Mouse (Mus musculus): Measurements from ENCODE around the gene Ddah1.

Ddah1 gene

DNA sequence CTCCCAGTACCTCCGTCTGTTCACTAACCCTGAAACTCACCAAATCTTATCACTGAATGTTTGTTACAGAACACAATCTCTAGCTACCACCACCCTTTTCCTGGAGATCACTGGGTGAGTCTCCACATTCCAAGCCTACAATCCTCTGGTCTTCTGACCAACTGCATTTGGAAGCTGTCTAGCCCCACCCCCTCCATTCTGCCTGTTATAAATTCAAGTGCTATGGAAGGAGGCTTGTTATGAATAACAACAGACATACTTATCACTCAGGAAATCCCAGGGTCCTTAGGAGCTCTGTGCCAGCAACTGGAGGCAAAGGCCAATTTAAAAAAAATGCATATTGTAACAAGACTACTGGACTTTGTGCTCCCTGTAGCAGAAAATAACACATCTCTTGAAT, 58.3 kb downstream of the Ddah1 start:
- no peak for DNase-seq (ENCODE audit: low spot score in 2 of 2)

DNA sequence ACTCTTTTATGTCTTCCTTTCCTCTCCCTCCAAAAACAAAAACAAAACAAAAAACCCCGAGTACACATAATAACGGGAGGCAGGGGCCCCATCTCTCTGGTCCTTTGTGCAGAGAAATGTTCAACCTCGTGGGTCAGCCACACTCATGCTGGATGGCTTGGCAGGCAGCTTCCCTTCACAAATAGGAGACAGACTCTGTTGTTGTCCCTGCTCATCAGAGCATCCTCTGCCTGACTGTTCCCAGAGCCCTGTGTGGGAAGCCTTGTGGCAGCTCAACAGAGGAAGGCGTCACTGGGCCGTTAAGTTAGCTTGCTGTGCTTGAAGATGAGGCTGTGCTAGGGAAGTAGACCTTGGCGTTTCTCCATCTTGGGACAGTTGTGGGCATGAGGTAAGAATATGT, 58.8 kb downstream of the Ddah1 start:
- DNase-seq (ENCODE audit: low spot score in 2 of 2), result no peak

DNA sequence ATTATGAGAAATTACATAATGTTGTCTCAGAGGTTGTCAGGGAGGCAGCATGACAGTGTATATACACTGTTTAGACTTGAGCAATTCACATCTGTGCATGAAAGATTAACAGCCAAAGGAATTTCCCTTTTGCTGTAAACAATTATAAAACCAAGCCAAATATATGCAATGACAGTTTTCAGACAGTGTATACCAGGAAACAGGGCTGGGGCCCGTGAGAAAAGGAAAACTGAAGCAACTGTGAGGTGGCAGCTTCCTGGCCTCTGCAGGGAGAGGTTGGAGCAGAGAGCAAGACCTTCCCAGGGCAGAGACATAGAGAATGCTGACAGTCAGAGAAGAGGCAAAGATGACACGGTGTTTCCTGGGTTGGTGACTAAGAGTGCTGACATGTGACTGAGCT, 62.0 kb downstream of the Ddah1 start:
- no peak for DNase-seq (ENCODE audit: low spot score in 2 of 2)

DNA sequence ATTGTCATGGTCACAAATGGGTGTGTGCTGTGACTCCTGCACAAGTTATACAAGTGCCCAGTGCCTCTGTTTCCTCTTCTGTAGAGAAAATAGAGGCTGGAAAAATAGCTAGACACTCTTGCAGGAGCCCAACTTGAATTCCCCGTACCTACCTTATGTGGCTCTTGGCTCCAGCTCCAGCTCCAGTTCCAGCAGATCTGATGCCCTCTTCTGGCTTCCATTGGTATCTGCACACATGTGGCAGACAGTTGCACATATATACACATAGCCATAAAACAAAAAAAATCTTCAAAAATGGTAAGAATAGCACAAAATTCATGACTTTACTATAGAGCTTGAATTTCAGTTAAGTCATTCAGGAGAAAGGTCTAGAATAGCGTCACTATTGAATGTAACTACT, 62.5 kb downstream of the Ddah1 start:
- no peak for DNase-seq (ENCODE audit: low spot score in 2 of 2)

DNA sequence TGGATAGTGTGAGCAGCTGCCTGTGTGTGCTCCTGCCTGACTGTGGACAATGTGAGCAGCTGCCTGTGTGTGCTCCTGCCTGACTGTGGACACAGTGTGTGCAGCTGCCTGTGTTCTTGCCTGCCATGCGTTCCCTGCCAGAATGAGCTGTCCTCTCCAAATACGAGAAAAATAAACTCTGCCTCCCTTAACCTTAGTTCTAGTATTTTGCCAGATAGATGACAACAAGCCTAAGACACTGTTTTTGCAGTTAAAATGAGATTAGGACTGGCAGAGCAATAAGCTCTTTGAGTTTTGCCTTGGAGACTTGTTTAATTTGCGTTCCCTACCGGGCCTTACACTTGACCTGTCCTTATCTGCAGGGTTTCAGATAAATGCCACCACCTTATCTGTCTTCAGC, 63.7 kb downstream of the Ddah1 start:
- no peak for DNase-seq (ENCODE audit: low spot score in 2 of 2)

DNA sequence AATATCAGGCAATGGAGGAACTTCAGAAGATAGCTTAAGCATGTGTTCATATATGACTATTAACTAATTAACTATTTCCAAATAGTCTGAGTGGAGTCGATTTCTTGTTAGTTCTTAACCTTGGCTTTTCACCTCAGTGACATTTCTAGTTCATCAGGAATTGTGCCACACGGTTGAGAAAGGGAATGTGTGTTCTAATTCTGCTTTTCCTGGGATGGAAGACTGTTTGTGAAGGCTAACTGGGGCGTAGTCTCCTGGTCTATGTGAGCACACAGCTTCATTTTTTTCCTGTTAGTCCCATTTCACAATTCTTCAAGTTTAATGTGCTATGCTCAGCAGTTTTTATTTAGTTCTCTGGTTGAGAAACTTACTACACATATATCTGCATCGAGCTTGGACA, 65.2 kb downstream of the Ddah1 start:
- no peak for DNase-seq (ENCODE audit: low spot score in 2 of 2)

DNA sequence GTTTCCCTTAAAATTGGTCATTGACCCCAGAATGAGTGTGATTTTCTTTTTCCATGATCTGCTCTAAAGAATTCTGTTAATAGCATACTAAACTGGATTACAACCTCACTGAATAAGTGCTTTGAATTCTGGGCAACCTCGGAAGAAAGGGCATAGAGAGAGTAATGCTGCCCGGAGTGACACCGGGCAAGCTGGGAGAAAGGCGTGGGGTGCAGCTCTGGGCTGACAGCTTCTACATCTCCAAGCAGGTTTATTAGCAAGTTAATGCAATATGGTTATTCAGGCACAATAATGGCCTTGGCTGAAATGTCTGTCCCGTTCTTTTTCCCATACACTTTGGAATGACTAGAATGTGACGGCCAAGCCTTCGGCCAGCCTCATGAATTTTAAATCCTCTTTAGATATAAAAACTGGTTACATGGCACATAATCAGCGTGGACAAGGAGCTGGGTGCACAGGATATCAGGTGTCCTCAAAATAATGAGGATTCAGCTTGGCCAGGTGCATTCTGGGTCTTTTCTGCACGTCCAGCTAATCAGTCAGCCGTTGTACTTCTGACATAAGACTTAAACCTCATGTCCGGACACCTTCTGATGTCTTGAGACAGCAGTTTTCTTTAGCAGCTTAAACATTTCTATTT, 67.1 kb downstream of the Ddah1 start:
- no peak for DNase-seq (ENCODE audit: low spot score in 2 of 2)

DNA sequence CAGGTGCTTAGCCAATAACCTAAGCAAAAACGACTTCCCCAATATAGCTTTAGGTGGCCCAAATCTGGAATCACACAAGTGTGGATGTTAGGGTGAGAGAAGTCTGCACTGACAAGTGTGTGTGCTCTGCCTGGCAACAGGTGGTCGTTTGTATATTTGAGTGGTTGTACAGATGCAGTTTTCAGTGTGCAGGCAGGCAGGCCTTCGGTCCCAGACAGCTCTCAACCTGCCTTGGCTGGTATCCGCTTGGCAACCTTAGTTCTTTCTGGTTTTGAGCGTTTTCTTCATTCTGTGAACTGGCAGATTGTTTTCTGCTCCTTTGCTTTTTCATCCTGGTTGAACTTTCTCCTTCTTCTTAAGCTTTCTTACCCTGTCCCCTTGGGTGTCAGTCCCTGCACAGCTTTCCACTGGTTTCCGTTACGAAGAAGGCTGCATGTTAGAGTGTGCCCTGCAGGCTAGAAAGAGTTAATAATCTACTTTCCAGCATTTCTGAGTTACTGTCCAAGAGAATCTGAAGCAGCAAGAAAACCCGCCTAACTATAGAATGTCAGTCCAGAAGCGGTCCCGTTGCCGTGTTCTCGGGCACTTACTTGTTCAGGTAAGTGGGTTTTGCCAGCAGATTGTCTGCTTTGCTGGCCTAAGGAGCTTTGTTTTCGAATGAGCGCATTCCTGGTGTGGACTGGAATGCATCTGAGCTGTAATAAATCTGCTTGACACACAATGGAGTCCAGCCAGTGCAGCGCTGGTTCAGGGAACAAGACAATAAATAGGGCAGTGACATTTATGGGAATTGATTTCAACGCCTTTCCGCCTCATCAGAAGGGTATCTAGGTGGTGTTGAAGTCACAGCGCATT, 68.9 kb downstream of the Ddah1 start:
- no peak for DNase-seq (ENCODE audit: low spot score in 2 of 2)

DNA sequence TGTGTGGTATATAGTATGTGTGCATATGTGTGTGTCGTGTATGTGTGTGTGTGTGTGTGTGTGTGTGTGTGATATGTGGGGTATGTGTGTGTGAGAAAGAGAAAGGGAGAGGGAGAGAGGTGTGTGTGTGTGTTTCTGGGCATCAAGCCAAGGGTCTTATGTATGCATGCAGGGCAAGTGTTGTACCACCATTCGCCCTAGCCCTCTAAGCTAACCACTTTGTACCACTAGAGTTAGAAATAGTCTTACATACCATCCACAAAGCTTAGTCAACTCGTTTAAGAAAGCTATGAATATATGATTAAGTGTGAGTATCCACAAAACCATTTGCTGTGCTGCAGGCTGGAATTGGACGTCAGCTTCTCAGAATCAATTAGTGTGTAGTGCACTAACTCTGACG, 70.4 kb downstream of the Ddah1 start:
- DNase-seq (ENCODE audit: low spot score in 2 of 2), result no peak

DNA sequence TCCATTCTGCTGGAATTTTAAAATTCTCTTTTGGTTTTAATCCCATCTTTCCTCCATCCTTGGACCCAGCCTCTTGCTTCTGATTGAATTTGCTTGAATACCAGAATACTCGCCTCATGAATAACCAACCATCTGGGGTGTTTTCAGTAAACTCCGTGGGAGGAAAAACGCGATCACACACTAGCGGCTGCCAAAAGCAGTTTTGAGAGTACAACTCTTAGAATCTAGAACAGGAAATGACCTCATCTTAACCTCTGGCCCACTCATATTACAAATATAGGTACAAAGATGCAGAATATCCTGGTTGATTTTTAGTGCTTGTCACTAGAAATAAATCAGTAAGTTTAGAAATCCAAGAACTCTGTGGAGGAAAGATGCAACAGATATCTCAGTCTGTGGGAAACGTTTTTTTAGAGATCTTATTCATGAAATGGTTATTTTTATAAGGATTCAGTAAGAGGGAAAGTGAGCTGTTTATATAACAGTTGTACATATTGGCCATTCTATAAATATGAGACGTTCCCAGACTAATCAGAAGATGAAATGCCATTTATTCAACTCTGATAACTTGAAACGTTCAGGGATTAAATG, 75.6 kb downstream of the Ddah1 start:
- DNase-seq (ENCODE audit: low spot score in 2 of 2), result no peak

DNA sequence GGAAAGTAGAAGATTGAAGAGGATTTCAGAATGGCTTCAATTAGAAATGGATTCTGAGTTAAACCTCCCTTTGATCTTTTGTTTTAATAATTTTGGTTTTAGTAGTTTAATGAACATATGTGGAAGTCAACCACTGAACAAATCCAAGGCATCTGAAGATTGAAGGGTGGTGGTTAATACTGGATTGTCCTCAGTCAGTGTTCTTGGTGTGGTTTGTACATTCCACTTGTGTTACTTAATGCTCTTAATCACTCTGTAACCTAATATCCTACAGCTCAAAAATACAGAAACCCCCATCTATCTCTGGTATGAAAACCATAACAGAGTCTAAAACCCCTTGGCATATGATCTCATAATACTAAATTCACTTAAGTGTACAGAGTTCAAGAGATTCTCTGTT, 79.8 kb downstream of the Ddah1 start:
- no peak for DNase-seq (ENCODE audit: low spot score in 2 of 2)

DNA sequence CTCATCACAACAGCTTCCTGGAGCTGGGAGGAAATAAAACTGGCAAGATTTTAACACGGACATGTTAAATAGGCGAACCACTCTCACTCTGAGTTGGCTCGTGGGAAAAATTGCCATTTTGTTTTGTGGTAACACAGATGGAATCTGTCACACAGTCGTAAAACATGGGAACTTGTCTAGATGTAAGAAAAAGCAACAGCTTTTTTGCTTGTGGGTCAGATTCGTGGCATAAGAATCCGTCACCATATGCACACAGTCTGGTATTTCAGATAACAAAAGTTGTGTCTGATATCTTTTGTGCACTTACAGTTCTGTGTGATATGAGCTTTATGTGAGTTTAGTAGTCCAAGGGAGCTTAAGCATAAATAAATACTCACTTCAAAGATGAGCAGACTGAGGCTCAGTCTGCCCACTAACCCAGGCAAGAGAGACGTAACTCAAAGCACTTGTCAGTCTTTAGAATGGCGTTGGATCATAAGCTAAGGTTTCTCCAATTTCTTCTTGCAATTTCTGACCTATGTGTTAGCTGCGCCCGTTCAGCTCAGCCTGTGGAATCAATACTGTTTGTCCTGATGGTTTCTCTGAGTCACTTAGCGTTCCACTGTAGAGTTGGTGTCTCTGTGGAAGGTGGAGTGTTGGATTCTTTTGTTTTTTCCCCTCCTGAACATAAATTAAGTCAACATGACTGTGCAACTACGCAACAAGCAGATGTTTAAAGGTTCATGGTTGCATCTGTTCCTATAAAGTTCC, 83.7 kb downstream of the Ddah1 start:
- DNase-seq (ENCODE audit: low spot score in 2 of 2), result no peak

DNA sequence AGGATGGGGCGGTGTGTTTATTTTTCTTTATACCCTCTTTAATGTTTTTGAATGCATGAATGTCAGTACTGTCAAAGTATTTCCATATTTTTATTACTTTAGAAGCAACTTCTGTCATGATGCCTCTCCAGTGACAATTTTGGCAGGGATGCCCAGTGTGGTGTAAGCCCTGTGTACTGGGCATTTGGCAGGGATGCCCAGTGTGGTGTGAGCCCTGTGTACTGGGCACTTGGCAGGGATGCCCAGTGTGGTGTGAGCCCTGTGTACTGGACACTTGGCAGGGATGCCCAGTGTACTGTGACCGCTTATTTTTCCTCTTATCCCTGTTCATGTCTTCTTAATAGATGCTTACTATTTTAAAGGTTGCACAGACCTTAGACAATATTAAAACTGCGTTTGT, 85.4 kb downstream of the Ddah1 start:
- DNase-seq (ENCODE audit: low spot score in 2 of 2), result no peak

DNA sequence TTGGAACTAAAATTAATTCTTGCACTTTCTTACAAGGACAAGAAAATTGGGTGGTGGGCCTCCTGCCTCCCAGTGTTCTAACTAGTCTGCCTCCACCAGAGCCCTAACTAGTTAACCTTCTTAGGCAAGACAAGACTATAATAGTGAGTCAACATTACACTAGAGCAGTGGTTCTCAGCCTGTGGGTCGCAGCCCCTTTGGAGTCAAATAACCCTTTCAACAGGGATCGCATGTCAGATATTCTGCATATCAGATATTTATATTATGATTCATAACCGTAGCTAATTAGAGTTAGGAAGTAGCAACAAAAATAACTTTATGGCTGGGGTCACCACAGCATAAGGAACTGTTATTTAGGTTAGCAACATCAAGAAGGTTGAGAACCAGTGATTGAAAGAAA, 86.4 kb downstream of the Ddah1 start:
- DNase-seq (ENCODE audit: low spot score in 2 of 2), result no peak

DNA sequence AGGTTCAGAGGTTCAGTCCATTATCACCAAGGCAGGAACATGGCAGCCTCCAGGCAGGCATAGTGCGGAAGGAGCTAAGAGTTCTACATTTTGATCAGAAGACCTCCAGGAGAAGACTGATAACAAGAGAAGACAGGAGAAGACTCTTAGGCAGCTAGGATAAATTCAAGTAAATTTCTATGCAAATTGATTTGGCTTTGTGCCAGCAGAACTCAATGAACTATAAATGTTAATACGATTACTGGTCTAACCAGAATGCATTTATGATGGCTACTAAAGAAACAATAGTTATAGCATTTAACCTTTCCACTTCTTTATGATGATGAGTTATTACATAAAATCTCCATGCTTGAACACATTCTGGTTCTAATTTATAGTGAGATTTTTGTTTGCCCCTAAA, 87.8 kb downstream of the Ddah1 start:
- no peak for DNase-seq (ENCODE audit: low spot score in 2 of 2)

DNA sequence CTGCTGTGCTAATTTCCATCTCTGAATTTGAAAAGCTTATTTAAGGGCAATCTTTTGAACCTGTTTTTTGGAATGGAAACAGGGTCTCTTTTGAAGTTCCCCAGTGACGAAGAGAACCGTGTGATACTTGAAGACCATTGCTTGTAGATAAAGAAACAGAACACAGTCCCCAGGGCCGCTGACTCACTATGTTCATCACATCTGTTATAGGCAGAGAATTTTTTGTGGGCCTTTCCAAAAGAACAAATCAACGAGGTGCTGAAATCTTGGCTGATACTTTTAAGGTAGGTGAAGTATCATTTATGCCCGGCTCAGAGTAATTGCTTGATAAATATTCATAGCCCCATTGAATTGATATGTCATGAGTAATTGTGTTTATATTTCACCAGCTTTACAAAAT, 93.6 kb downstream of the Ddah1 start:
- DNase-seq (ENCODE audit: low spot score in 2 of 2), result no peak

DNA sequence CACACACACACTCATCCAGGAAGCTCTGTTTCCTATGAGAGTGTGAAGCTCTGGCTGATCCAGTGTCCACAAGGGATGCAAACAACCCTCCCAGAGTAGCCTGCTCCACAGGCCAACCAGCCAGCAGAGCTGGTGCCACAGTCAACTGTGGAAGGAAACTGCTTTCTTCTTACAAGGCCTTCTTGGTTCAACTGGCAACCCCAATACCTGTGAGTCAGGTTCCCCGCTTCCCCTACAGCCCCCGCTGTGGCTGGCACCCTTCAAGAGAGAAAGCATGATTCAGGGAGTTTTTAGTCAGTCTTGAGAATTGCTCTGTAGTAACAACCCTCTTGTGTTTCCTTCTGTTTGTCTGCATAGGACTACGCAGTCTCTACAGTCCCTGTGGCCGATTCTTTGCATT, 94.3 kb downstream of the Ddah1 start:
- DNase-seq (ENCODE audit: low spot score in 2 of 2), result no peak

DNA sequence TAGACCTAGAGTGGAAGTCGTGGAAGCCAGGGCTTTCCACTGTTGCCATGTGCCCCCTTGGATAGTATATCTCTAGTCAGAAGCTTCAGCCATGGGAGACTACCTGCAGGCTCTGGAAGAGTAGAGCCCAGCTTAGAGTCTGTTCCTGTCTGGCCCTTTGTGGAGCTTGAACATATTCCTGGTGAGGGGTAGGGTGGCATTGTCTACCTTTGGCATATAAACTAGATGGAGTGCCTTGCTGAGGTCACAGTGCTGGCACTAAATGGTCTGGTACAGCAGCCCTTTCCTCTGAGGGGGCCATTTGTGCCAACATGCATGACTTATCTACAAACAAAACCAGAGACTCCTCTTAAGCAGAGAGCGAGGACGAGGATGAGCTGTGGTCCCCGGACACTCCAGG, 95.2 kb downstream of the Ddah1 start:
- DNase-seq (ENCODE audit: low spot score in 2 of 2), result no peak

DNA sequence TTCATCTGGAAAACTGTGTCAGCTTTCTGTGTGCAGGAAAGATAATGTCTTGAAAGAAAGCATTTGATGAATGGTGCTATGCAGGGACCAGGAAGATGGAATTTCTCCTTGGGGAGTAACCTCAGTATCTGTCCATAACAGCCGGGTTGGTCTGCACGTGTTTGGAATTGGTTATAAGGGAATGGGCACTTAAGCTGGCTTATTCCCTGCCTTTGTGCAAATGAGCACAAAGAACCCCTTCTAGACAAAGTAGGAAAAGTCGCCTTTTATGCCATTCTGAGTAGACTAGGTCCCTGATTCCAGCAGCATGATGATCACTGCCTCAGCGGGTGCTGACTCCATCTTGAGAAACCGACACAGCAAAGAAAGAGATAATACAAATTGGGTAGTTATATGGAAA, 96.0 kb downstream of the Ddah1 start:
- DNase-seq (ENCODE audit: low spot score in 2 of 2), result no peak

DNA sequence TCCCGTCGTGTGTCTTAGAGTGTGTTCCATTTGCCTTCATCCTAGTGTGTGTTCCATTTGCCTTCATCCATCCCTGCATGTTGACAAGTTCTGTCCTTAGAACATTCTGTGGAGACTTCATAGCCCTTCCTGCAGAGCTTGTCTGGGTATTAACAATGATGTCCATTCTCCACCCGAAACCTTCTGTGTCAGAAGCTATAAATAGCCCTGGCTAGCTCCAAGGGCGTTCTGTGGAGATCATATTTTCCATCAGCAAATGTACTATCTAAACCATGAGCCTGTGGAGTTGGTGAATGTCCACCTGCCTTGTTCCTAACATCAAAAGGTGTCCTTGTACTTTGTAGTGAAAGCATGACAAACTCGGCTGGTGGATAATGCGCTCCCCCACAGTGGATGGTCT, 96.8 kb downstream of the Ddah1 start:
- DNase-seq (ENCODE audit: low spot score in 2 of 2), result no peak

DNA sequence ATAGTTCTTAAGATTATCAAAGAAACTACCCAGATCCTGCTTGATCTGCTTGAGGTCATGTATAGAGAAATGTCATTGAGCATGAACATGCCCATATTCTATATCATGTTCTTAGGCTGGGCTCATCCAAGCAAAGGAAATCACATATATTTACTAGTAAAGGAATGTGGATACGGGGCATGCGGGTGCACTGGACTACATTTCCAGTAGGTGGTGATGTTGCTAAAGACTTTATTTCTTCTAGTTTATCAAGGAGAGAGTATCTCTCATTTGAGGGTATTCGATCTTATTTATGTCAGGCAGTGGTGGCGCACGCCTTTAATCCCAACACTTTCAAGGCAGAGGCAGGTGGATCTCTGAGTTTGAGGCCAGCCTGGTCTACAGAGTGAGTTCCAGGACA, 99.9 kb downstream of the Ddah1 start:
- no peak for DNase-seq (ENCODE audit: low spot score in 2 of 2)

DNA sequence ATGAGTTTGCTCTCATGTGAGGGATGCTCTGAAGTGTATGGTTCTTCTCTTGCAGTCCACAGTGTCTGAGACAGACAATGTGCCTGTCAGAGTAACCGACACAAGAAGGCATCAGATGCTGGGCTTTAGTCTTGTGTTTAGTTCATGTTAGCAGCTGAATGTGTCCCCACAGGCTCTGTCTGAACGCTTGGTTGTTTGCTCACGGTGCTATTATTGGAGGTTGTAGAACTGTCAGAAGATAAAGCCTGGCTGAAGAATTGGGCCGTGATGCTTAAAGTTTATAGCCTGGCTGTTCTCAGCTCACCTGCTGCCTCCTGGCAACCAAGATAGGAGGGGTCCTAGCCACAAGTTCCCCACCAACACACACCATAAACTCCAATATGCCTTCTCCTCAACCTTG, 104.0 kb downstream of the Ddah1 start:
- no peak for DNase-seq (ENCODE audit: low spot score in 2 of 2)

All from natural killer cell, adult 2 months (primary cell).